Mouse (Mus musculus) erythroid progenitor cell, adult 5-6 weeks (primary cell): ENCODE results near the gene Zfx. TPM values are rescaled to one million over a fixed set of nuclear protein-coding genes. Genes with fewer than 3 reads are reported as not detected.

Experiments
- ATAC-seq: replicated peaks from 2 replicates; pipeline ENCODE4 v1.8.0; 2016; ENCODE audit warnings: moderate number of reproducible peaks, mild to moderate bottlenecking, moderate TSS enrichment, inconsistent platforms; ENCODE audit not compliant: poor library complexity, low FRiP score, severe bottlenecking
- total RNA-seq, 2 experiments: library from RNA; stranded (forward) in 1 of 2; stranded (reverse) in 1 of 2; fragments of 150-400 nt in 1 of 2; fragments of 186-747, 209-891 nt in 1 of 2; gene quantifications; 2 replicates each; pipeline versions ENCODE4 v1.2.3 to v1.2.4; 2015 to 2017; ENCODE audit warnings: low replicate concordance in 2 of 2

The Zfx gene
- total RNA-seq, 2 experiments from 2014 or later, result 27.2 to 30.2 TPM

DNA sequence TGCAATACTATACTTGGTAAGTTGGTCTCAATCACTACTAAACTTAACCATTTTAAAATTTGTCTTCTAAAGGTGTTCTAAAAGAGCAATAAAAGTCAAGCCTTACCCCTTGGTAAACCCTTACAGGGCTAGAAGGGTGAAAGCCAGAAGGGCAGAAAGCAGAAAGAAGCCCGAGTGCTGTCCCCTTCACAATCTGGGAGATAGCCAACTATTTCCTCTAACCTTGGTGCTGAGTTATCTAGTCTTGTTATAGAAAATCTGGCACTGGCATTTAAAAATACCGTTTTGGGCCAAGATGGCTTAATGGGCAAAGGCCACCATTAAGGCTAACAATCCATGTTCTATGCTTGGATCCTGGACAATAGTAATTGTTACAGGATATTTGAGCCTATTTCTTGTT, 32.5 kb downstream of the Zfx start:
- no peak for ATAC-seq

DNA sequence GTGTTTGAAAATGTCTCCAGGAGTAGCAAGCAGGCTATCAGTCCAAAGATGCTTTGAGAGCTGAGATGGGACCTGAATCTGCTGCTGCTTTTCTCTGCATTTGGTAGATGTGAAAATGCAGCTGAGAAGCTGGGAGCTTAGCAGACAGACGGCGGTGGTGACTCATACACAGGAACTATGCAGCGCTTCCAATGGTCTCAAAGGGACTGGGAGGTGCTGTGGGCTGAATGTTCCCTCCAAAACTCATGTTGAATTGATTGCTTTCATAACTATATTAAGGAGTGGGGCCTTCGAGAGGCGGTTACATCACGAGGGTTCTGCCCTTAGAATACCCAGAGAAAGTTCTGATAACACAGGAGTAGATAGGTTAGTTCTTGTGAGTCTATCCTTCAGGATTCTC, 62.3 kb downstream of the Zfx start:
- no peak for ATAC-seq

DNA sequence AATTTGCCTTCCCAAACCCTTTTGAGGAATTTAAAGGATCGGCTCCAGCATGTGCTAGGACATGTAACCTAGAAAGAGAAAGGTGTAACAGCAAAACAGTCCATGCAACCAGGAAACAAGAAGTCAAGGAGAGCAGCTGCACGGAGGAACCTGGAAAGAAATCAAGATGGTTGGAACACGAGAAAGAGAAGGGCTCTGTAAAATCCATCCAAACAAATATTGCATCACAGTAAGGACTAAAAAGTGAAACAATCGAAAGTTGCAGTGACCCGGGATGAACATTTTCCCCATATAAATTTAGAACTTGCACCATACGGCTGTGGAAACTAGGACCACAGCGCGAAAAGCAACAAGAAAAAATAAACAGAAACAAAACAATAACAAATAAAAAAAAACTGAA, 62.8 kb downstream of the Zfx start:
- ATAC-seq, result no peak

DNA sequence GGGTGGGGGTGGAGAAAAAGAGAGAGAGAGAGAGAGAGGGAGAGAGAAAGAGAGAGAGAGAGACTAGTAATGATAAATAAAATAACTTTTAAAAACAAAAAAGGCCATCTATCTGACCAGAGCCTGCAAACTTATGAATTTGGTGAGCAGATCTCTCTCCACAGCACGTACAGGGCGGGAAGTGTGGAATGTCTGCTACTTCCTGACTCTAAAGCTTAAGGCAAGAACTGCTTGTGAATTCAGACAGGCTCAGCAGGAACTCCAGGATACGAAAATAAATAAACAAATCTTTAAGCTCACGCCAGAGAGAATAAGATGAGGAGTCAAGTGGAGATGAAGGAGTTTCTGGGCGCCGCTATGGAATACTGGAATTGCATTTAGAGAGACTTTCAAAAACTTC, 64.8 kb downstream of the Zfx start:
- ATAC-seq, result no peak

DNA sequence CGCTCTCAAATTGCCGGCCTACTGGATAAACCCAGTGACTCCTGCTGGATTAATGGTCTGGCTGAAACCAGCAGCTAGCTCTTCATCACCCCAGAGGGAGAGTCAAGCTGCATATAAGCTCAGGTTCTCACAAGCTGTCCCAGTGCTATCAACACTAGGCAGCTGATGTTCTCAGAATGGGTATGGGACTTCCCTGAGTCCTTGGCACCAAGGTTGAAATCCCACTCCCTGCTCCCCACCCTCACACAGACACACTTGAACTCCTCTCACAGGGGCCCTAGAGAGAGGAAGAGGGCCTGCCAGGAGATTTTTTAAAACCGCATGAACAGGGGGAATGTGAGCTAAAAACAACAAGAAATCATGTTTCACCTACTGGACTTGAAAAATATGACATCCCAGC, 74.5 kb downstream of the Zfx start:
- ATAC-seq, result no peak

DNA sequence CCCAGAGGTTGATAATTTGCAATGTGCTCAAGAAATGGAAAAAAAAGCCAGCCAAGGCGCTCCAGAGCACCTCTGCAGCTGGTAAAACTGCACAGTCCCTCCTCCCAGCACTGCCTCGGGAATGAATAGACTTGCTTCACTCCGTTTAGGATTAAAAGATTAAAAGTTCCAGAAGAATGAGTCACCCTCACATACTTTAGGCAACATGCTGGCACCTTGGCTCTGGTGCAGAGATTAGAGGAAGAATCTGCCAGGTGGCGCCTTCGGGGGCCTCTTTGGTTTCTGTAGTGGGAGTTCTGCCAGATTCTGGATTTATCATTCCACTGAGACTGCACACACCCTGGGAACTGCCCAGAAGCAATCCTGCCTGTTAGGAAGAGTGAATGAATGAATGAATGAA, 75.5 kb downstream of the Zfx start:
- ATAC-seq, result no peak

DNA sequence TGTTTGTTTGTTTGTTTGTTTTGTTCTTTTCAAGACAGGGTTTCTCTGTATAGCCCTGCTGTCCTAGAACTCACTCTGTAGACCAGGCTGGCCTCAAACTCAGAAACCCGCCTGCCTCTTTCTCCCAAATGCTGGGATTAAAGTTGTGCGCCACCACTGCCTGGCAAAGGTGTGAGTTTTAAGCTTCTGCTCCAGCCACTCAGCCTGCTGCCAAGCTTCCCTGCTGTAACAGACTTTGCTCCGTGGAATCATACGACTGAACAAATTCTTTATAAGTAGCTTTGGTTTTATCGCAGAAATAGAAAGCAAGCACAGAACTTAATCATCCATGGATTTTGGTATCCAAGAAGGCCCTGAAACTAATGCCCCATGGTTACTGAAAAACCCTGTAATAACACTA, 76.1 kb downstream of the Zfx start:
- ATAC-seq, result no peak

DNA sequence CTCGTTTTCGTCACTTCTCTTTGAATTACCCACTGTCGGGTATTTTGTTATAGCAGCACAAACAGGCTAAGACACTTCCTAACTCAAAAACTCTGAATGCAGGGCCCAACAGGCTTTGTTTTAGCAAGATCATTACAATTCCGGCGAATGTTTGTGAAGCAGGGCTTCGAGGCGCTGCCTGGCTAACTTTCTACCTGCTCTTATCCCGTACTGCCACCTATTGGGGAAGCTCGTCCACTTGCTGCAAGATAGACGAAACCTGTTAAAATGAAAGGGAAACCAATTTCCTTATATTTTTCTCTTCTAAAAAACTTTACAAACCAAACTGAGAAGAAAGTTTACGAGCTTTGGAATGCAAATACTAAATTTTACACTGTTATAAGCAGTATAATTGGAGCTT, 90.6 kb downstream of the Zfx start:
- 0 out of 2 replicates have a peak, but pooled peaks have one; percentile 67 for ATAC-seq

DNA sequence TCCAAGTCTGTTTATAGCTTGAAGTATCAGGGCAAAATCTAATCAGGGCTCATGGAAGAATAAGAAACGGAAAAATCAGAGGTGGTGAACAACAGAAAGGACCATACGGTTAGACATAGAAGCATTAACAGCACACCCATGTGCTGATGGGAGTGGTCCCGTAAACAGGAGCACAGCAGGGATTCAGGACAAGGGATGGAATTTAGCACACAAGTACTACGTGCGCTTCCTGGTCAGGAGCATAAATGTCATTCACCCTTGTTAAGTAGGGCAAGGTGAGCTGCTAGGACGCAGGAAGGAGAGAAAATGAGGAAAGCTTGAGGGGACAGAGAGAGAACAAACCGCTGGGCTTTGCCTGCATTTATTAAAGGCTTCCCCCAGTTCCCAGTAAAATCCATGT, 93.4 kb downstream of the Zfx start:
- ATAC-seq, result no peak

Other genes starting within 250 kb of the Zfx start
- gene AU015836, start 155.0 kb downstream of the Zfx start, total RNA-seq (2015; ENCODE audit: low replicate concordance), result not detected in 2 replicates
- gene AU015836, start 155.0 kb downstream of the Zfx start, total RNA-seq (2017; ENCODE audit: low replicate concordance), result not detected in 2 replicates
- 72.4 and 106 TPM in 2 replicates for gene Eif2s3x, start 89.2 kb upstream of the Zfx start, total RNA-seq (2015; ENCODE audit: low replicate concordance)
- gene Eif2s3x, start 89.2 kb upstream of the Zfx start, total RNA-seq (2017; ENCODE audit: low replicate concordance), result 46.4 and 60.6 TPM in 2 replicates
- 7.5 and 8.3 TPM in 2 replicates for gene Klhl15, start 110.9 kb upstream of the Zfx start, total RNA-seq (2015; ENCODE audit: low replicate concordance)
- gene Klhl15, start 110.9 kb upstream of the Zfx start, total RNA-seq (2017; ENCODE audit: low replicate concordance), result 6.8 and 9.6 TPM in 2 replicates
- not detected in 2 replicates for gene Fam90a1b, start 243.1 kb upstream of the Zfx start, total RNA-seq (2015; ENCODE audit: low replicate concordance)
- not detected in 2 replicates for gene Fam90a1b, start 243.1 kb upstream of the Zfx start, total RNA-seq (2017; ENCODE audit: low replicate concordance)
- gene Apoo, start 243.4 kb upstream of the Zfx start, total RNA-seq (2015; ENCODE audit: low replicate concordance), result 33.1 and 38.9 TPM in 2 replicates
- gene Apoo, start 243.4 kb upstream of the Zfx start, total RNA-seq (2017; ENCODE audit: low replicate concordance), result 23.7 and 32.4 TPM in 2 replicates